Mouse (Mus musculus): ENCODE measurements around the gene Xntrpc.

The Xntrpc gene

DNA sequence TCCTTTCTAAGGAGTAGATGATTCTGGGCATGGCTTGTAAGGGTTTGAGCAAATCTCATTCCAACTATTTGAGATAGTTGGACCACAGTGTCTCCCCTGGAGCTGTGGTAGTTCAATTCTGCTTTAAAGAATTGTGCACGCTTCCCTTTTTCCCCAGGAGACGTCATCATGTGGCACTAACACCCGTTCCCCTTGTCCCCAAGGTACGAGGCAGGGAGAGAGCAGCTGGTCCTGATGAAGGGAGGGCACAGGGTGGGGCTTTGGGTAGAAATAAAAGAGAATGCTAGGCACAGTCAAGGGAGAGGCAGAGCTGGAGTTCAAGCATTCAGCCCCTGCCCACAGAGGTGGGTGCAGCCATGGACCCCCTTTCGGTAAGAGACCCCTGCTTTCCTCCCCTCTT is 17.3 kb downstream of the Xntrpc start, which contains the start of gene Trpc2:
Trpc2 (plus strand) TSS at position 301 of the 400 bp plus-strand sequence.
- no peak for DNase-seq (ENCODE audit: low spot score)

DNA sequence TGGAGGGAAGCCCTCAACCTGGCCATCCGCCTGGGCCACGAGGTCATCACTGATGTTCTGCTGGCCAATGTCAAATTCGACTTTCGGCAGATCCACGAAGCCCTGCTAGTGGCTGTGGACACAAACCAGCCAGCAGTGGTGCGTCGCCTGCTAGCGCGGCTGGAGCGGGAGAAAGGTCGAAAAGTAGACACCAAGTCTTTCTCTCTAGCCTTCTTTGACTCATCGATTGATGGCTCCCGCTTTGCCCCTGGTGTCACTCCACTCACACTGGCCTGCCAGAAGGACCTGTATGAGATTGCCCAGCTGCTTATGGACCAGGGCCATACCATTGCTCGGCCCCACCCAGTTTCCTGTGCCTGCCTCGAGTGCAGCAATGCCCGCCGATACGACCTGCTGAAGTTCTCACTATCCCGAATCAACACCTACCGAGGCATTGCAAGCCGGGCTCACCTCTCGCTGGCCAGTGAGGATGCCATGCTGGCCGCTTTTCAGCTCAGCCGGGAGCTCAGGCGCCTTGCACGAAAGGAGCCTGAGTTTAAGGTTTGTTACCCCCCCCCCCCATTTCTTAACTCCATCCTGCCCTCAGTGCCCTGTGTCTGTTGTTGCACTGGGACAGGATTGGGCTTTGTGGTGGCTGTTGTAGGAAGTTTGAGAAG is 18.7 kb downstream of the Xntrpc start:
- no peak for DNase-seq (ENCODE audit: low spot score)

DNA sequence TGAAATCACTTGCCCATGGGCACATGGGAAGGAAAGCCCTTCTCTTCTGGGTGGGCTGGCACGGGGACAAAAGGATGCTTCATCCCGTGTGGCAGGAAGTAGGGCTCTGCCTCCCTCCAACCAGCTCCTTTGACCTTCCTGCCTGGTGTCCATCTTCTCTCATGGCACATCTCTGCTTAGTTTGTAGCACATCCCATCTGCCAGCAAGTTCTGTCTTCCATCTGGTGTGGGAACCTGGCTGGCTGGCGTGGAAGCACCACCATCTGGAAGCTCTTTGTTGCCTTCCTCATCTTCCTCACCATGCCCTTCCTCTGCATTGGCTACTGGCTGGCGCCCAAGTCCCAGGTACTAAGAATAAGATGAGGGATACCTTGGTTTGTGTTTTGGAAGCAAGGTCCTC is 21.8 kb downstream of the Xntrpc start:
- DNase-seq (ENCODE audit: low spot score) = no peak

DNA sequence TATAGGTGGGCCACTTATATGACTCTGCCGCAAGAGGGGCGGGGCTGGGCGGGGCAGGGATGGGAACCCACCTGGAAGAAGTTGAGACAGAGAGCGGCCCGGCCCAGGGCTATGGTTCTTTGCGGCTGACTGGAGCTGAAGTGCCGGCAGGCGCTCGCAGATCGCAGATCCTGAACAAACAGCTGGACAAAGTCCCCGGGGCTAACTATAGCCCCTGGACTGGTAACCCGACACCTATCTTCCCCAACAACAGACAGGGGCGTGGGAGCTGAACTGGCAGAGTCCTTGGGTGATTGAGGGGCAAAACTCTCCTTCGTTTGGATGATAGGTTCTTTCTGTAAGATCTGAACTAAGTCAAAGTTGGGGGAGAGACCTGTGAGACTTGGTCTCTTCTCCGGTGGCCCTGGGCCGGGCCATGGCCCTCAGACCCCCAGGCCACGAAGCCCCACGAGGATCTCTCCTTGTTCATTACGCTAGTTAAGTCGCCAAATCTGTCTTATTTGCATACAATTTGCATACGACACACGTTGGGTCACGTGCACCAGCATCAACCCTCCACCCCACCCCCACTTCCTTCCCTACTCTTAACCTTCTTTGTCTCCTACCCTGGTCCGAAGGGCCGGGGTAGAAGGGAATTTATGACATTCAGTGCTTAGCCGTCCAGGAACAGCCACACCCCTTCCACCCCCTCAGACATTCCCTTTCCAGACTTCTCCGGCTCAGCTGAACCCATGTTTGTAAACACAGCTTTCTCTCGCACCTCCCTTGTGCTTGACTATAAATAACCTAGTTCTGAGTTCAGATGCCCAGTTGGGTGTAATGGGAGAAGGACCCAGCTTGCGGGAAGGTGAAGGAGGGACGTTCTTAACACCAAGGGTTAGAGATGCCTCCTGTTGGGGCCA is 34.5 kb downstream of the Xntrpc start:
- DNase-seq (ENCODE audit: low spot score) = no peak

DNA sequence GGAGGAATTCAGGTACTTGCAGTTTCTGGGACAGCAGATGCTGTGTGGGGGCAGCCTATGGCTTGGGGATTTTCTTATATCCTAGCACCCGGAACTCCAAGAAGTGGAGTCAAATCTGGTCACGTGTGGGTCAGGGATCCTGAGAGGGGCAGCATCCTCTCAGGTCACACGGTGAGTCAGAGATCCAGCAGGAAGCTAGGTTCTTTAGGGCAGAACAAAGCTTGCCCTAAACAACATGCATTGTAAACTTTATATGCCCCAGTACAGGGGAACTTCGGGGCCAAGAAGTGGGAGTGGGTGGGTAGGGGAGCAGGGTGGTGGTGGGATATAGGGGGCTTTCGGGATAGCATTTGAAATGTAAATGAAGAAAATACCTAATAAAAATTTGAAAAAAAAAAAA is 35.4 kb downstream of the Xntrpc start:
- no peak for DNase-seq (ENCODE audit: low spot score)

DNA sequence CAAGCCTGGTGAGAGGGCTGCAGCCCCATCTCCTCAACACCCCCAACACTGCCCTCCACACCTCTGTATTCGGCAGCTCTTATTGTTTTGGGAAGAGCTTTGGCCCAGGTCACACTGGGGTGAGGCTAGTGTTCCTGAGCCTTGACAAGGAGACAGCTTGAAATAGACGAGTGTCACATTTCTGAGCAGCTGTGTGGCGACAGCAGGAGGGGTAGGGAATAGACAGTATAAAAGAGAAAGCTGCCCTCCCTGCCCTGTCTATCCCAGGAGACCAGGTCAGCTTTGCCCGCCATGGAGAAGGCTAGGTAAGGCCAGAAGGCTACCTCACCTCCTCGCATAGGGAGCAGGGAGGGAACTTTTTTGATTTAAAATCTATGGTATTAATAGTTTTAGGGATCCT is 36.0 kb downstream of the Xntrpc start, which contains the start of gene Art1:
Art1 (plus strand) TSS at position 257 of the 400 bp plus-strand sequence.
- no peak for DNase-seq (ENCODE audit: low spot score)

DNA sequence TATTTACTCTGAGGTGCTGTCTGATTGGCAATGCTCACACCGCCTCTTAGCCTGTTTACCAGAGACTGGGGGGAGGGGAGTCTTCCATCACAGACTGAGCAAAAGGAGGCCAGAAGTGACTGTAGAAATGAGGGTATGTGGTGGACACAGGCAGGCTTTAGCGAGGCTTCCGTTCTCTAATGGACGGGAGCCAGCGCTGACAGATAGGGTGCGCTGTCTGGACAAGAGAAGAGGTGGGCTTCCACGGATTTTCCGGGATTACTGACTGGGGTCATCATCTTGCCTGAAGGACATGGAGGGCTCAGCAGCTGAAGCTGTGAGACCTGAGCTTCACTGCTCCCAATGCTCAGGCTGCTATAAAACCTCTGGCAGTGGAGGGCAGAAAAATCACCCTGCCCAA is 36.7 kb downstream of the Xntrpc start:
- DNase-seq (ENCODE audit: low spot score) = no peak

DNA sequence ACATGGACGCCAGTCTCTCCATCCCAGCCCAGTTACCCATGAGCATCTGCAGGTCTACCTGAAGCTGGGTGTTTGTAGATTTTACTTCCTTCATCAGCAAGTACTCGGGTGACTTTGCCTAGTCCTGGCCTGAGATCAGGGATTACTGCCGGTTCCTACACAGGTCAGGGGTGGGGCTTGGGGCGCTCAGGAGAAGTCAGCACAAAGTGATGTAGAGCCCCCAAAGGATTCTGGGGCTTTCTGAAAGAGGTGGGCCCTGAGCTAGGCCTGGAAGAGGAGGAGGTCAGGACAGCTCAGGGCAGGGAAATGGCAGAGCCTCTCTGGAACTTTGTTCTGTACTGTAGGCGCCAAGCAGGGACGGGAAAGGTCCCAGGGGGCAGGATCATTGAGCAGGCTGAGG is 37.2 kb downstream of the Xntrpc start:
- no peak for DNase-seq (ENCODE audit: low spot score)

DNA sequence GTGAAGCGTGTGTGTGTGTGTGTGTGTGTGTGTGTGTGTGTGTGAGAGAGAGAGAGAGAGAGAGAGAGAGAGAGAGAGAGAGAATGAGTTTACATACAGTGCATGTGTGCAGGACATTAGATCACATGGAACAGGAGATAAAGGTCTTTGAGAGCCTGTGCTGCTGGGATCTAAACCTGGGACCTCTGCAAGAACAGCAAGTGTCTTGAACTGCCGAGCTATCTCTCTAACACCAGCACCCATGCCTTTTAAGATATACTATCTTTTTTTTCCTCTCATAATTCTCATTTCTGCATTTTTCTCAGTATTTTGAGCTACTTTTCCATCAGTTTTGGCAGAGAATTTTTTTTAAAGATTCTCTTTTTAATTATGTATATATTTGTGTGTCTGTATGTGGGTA is 38.0 kb downstream of the Xntrpc start:
- DNase-seq (ENCODE audit: low spot score) = no peak

DNA sequence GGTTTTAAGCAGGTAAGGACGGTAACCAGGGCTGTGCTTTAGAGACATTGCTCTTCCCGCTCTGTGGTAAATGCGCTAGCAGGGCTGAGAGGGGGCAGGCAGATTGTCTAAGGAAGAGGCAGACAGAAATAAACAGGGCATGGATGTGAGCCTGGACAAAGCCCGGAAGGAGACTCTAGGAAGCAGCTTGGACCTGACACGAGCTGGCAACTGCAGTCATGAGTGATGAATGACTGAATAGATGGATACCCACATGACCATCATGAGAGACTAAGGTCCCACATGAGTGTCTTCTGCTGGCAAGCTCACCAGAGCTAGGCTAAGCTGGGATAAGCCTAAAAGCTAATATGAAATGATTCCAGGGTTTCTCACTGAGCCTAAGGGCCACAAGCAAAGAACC is 38.6 kb downstream of the Xntrpc start:
- no peak for DNase-seq (ENCODE audit: low spot score)

DNA sequence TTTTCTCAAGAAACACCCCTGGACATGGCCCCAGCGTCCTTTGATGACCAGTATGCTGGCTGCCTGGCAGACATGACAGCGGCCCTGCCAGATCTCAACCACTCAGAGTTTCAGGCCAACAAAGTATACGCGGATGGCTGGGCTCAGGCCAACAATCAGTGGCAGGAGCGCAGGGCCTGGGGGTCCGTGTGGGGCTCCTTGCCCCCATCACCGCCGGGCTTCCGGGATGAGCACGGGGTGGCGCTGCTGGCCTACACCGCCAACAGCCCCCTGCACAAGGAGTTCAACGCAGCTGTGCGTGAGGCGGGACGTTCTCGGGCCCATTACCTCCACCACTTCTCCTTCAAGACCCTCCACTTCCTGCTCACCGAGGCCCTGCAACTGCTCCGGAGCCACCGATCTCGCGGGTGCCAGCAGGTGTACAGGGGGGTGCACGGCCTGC is 41.2 kb downstream of the Xntrpc start:
- DNase-seq (ENCODE audit: low spot score) = no peak

DNA sequence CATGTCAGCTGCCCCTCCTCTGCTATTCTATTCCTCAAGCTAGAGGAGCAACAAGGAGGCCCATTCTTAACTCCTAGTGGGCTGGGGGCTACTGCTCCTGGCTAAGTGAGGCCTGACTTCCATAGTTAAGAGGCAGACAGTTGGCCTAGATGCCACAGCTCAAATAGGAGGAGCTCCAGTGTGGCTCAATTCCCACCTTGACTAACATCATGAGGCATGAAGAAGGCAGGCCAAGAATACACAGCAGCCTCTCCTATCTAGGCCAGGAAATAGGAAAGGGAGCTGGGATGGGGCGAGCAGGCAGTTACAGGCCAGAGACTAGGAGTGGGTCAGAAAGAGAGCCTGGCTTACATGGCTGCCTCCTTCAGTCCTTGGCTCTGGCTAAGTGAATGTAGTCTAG is 42.7 kb downstream of the Xntrpc start:
- DNase-seq (ENCODE audit: low spot score) = no peak

DNA sequence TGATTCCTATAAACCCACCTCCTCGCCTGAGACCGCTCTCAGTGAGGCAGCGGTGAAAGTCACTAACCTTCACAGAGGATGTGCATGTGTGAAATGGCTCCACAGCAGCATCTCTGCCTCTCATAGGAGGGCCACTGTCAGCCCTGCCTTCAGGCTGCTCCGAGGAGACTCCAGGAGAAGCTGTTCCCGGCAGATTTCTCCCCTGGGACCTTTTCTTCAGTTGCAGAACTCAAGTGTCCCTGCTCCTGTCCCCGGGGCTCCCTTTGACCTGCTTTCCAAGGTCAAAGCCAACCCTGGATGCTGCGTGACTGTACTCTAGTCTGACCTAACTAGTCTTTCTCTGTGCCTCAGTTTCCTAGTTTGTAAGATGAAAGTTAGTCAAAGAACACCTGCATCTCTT is 43.7 kb downstream of the Xntrpc start, which contains the start of gene Art5:
Art5 (minus strand) TSS at position 319 of the 400 bp plus-strand sequence.
- no peak for DNase-seq (ENCODE audit: low spot score)

DNA sequence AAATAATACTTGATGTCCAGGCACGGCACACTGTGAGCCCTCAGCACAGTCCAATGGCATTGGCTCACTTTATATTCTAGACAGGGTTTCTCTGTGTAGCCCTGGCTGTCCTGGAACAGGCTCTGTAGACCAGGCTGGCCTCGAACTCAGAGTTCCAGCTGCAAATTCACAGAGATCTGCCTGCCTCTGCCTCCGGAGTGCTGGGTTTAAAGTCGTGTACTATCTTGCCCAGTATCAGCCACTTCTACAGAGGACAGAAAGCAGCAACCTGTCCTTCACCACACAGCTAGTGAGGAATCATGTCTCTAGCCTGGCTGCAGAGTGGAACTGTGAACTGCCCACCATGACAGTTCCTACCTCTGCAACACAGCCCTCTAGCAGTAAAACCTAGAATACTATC is 44.2 kb downstream of the Xntrpc start:
- DNase-seq (ENCODE audit: low spot score) = no peak

DNA sequence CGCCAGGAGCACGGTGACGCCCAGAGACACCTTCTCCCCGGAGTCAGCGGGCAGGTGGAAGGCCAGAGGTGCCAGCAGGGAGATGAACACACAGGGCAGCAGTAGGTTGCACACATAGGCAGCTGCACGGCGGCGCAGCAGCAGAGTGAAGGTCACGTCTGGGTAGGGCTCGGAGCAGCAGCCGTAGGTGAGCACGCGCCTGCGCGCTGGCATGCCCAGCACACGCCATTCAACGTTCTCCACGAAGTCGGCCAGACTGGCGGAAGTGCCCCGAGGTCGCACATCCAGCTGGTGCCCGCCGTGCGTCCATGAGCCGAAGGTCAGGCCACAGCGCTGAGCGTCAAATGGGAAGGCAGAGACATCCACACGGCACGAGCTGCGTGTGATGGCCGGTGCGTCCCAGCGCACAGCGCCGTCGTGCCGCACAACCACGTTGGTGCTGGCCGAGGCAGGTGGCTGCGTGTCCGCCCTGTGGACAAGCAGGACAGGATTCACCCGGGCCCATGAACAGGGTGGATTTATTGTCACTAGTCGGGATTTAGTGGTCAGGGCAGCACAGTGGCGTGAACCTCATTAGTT is 47.7 kb downstream of the Xntrpc start:
- no peak for DNase-seq (ENCODE audit: low spot score)

DNA sequence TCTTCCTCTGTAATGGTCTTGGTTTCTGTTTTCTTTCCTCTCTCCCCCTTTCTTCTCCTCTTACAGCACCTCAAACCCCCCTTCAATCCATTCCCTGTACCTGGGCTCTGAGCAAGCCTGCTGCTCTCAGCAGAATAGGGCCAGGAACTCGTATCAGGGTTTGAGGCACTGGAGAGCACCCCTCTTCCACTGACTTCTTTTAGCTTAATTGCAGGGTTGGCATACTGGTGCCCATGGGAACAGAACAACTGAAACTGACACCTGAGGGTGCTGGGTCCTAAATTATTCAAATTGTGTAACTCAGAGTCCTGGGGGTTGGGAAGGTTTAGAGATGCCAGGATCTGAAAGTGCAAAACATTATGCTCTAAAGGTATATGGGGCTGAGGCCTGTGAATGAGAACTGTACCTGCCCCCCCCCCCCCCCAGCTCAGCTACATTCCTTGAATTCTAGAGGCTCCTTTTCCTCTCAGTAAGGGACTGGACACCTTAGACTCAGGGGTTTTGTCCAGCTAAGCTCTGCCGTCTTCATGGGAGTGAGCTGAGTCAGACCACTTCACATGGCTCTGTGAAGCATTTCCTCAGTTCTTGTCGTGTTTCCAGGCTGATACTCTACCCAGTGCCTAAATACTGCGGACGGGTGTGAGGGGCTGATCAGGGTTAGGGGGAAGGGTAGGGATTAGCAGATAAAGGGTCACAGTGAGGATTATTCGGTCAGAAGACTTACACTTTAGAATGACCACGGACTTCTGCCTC is 51.2 kb downstream of the Xntrpc start, which contains the start of gene Chrna10:
Chrna10 (minus strand) TSS at position 250 of the 753 bp plus-strand sequence.
- DNase-seq (ENCODE audit: low spot score) = no peak

DNA sequence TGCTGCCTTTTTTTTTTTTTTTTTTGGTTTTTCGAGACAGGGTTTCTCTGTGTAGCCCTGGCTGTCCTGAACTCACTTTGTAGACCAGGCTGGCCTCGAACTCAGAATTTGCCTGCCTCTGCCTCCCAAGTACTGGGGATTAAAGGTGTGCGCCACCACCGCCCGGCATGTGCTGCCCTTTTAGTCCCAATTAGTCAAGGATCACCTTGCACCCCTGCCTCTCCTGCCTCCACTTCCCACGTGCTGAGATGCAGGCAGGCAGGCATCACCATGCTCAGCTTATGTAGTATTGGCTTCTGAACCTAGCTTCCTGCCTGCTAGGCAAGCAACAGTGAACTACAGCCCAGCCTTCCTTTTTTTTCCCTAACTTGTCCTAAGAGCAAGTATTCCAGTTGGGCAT is 51.9 kb downstream of the Xntrpc start:
- DNase-seq (ENCODE audit: low spot score) = no peak

DNA sequence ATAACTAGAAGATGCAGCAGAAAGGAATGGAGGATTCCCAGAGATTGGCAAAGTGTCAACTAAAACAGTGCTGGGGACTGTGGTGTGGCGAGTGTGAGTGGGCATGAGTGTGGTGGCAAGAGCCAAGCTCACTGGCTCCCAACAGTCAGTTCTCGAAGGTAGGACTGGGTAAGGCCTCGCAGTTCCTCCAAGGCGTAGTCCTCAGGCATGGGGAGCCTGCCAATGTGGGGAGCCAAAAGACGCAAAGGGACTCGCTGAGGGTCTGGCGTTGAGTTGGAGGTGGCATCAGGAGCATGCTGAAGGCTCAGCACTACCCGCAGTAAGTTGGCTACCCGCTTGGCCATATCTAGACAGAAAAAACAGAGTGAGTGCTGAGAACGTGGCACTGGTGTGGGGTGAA is 54.8 kb downstream of the Xntrpc start:
- DNase-seq (ENCODE audit: low spot score) = no peak

DNA sequence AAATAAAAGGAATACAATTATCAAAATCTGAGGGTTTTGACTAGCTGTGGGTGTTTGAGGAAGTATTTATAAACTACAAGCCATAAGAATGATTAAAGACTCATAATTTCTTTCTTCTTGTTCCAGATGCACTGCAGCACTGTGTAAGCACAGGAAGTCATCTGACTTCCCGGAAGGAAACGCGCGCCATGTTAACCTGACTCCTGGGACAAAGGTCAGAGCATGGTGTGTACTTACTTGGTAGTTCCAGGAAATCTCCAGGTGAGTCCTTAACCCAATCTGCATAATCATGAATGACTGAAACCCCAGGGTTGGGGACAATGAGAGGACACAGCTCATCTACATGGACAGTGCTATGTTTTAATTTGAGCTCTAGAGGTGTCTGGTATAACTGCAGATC is 66.9 kb downstream of the Xntrpc start:
- no peak for DNase-seq (ENCODE audit: low spot score)

DNA sequence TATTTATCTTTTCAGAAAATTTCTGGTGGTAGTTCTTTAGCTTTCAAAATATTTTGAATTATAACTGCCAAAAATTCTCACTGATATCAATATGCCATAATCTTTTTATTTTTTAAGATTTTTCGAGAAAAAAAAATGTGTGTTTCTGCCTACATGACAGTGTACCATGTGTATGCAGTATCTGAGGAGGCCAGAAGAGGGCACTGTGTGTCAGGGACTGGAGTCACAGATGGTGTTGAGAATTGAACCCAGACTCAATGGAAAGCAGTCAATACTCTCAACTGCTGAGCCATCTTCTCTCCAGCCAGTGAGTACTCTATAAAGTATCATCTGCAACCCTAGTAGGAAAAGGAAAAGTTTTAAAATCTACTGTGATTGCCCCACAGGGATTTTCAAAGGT is 72.0 kb downstream of the Xntrpc start:
- DNase-seq (ENCODE audit: low spot score) = no peak

DNA sequence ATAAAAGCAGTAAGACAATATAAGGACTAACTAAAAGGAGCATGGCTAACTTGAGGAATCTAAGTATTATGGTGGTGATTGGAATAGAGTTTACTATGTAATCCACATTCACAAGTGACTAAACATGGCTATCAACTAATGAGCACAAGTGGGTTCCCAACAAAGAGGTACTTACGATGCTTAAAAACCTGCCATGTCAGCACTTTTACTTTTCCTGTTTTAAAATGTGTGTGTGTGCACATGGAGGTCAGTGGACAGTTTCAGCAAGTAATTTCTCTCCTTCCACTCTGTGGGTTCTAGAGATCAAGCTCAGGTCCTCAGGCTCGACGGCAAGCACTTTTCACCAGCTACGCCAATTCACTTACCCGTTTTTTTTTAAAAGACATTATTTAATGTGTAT is 72.4 kb downstream of the Xntrpc start:
- DNase-seq (ENCODE audit: low spot score) = no peak
